Mouse (Mus musculus) retina, embryonic 14.5 days (tissue): ENCODE measurements around the gene Aldh3b1.

Source experiments
- DNase-seq: peaks from one replicate; pipeline ENCODE4 v3.0.0-alpha.2; 2015; ENCODE audit warnings: low spot score

Gene Aldh3b1

DNA sequence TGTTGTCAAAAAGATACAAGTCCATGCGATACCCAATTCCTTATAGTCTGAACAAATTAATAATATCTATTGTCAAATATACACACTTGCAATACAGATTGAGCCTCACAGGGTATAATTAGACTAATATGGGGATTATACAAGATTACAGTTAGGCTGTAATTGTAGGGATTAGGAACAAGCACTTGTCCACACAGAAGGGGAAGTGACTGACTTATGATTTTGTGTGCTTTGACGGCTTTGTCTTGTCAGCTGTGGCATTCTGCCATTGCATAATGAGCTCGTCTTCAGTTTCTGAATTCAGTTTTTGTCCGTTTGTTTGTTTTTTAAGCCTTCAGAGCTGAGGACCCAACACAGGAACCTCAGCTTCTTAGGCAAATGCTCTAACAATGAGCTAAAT, 47.4 kb downstream of the Aldh3b1 start:
- no peak for DNase-seq

DNA sequence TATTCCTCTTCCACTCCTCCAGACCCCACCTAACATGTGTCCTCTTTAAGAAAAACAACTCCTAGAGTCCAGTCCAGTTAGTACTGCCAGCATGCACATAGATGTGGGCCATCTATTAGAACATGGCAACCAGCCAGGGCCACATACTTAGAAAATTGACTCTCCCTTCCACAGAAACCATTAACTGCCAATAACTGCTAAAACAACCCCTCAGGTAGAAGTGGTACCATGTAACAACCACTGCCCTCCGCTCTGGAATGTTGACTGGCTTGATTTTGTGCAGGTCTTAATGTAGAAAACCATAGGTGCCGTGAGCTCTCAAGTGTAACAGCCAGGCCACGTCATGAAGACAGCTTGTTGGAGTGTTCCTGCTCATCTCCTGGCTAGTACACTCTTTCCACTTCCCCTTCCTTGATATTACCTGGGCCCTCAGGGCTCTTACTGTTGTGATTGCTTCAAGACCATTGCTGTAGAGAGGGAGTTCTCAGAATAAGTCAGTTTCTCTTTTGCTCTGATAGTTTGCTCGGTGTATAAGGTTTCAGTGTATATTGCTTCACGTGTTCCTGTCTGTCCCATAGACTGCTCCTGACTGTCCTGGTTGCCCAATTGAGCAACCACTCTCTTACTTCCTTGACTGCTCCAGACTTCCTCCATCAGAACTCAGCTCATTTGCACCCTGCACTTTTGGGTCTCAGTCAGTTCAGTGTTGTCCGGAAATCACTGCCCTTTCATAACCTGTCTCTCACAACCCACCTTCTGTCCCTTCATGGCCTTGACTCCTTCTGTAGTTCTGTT, 49.4 kb downstream of the Aldh3b1 start:
- no peak for DNase-seq

- DNase-seq = no peak
Measured at GRCm38 (mm10) chr19:3875045-3875444, 54.6 kb downstream of the Aldh3b1 start.

DNA sequence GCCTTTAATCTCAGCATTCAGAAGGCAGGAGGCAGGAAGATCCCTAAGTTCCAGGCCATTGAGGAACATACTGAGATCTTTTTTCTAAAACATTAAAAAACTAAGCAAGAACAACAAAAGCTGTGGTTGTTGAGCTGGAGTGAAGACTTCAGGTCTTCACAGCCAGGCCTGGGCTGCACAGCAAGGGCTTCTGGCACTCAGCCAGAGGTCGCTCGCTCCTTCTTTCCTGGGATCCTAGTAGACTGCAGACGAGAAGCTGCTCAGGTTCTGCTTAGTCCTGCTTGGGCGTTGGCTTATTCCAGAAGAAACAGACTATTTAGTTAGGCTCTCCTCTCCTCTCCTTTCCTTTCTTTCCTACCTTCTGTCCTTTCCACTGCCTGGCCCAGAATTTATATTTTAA, 57.2 kb downstream of the Aldh3b1 start:
- no peak for DNase-seq

DNA sequence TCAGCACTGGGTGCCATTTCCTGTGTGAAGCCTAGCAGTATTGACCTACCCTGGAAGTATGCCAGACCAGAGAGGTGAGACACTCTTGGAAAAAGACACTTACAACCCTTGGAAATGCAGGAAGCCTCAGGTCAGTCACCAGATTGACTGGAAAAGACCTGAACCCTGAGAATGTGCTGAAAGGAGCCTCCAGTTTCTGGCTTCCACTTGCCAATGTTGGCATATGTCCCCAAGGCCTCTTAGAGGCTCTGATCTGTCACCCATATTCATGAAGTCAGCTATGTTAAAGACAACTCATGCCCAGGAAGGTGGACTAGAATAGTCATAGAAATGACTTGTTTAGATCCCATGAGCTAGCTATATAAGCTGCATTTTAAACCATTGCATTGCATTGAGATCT, 58.1 kb downstream of the Aldh3b1 start:
- no peak for DNase-seq

DNA sequence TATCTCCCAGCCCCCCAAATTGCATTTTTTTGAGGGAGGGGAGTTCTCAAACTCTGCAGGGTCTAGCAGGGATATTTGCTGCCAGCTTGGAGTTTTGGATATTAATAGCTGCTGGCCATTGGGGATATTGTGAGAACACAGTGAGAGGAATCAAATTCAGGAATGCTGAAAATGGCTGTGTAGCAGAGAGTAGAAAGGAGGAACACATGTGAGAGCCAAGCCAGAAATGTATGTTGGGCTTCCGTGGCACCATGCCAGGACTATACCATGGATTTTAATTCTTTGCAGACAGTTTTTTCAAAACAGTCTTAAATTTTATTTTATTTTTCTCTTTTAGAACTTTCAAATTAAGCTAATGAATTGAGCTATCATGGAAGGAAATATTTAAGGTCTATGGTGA, 61.3 kb downstream of the Aldh3b1 start:
- DNase-seq = no peak

DNA sequence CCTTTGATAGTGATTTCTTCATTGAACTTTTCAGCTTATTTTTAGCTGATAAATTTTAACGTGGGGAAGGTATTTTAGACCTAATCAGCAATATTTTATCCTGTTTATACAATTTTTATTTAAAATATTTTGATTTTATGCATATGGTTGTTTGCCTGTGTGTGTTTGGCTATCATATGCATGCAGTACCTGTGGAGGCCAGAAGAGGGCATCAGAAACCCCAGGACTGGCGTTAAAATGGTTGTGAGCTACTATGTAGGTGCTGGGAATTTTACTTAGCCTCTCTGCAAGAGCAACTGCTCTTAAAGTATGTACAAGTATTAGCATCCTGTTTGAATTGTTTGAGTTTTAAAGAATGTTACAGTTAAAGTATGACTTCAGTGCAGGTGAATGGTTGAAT, 64.6 kb downstream of the Aldh3b1 start:
- no peak for DNase-seq
